Mouse (Mus musculus) C2C12 (cell line): Measurements from ENCODE around the gene Opn4.

ENCODE experiments used
- CTCF ChIP-seq: IDR thresholded peaks from one replicate; pipeline ENCODE4 v1.5.1; 2011; ENCODE audit not compliant: control insufficient read depth, insufficient read depth, insufficient read length
- MYOD1 ChIP-seq: IDR thresholded peaks from one replicate; pipeline ENCODE4 v1.6.1; 2011; ENCODE audit warnings: low read depth; ENCODE audit not compliant: control insufficient read depth, insufficient read length
- USF1 ChIP-seq: IDR thresholded peaks from one replicate; pipeline ENCODE4 v1.6.1; 2011; ENCODE audit warnings: low read depth, mild to moderate bottlenecking, control low read depth, moderate library complexity

DNA sequence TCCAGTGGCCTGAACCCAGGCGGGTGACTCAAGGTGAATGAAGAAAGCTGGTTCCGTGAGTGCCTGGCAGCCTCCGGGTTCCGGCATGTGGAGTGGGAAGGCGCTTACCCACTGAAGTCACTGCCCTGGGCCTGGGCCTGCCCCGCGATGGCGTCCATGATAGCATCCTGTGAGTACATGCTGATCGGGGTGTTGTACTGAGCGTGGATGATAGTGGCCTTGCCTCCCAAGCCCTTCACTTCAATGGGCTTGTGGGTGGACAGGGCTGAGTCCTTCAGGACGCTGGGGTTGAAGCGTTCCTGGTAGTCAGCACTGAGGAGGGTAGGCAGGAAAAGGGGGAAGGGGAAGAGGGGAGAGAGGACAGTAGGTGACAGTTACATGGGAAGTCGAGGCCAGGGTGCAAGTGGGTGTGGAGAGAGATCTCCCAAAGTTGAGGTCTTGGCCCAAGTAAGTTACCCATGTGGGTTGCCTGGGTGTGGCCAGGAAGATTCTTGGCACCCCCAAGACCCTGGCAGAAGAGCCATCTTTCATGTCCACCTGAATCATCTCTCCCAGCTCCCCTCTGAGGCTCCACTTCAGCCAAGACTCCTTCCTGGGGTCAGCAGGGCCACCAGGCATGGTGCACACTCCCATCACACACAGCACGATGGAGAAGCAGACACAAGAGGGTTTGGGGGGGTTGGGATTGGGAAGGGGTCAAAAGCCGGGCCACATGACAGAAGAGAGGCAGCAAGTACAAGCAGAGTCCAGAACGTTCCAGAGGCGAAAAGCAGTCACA lies 28.1 kb downstream of the Opn4 start:
- TF ChIP-seq CTCF (no peak), USF1 (no peak), MYOD1 (no peak)
